Mouse (Mus musculus) CH12.LX (cell line): ENCODE results near the gene Cpne5. TPM values are rescaled to one million over a fixed set of nuclear protein-coding genes. Genes with fewer than 3 reads are reported as not detected.
A peak's percentile ranks its signal among the peaks of the same experiment; 100 is the strongest.

Source experiments
- DNase-seq: peaks from one replicate; pipeline ENCODE4 v3.0.0-alpha.2; 2013; ENCODE audit errors: extremely low read depth
- H3K27ac ChIP-seq: 2 replicates; pipeline ENCODE4 v1.5.1; 2012; ENCODE audit warnings: low read depth, mild to moderate bottlenecking, control low read depth, moderate library complexity; ENCODE audit not compliant: insufficient read depth
- H3K27me3 ChIP-seq: replicated peaks from 2 replicates; pipeline ENCODE3; 2012; ENCODE audit warnings: inconsistent platforms
- H3K36me3 ChIP-seq, 2 experiments: replicated peaks in 1 of 2; 2 replicates each; pipeline versions ENCODE3 to v1.6.1; 2012; ENCODE audit warnings: inconsistent platforms in 1 of 2, low read length in 1 of 2, mild to moderate bottlenecking in 1 of 2, mixed read lengths in 1 of 2, moderate library complexity in 1 of 2; ENCODE audit not compliant: control insufficient read depth in 1 of 2, insufficient read depth in 1 of 2
- H3K4me1 ChIP-seq, 2 experiments: 2 replicates each; pipeline ENCODE4 v1.6.1; 2012; ENCODE audit warnings: inconsistent platforms in 1 of 2, moderate library complexity in 1 of 2; ENCODE audit not compliant: insufficient read depth in 2 of 2, control insufficient read depth in 1 of 2
- H3K4me2 ChIP-seq: 2 replicates; pipeline ENCODE4 v1.6.1; 2012; ENCODE audit warnings: low read depth, mild to moderate bottlenecking, control low read depth; ENCODE audit not compliant: poor library complexity, insufficient read depth, severe bottlenecking
- H3K4me3 ChIP-seq, 3 experiments: fragments of 150-350 bp in 1 of 3; sonication (generic) in 1 of 3; replicated peaks in 1 of 3; 2 replicates each; pipeline versions ENCODE3 to v1.5.1; 2011 to 2012; ENCODE audit warnings: low read depth in 2 of 3, low read length in 2 of 3, mild to moderate bottlenecking in 2 of 3, moderate library complexity in 2 of 3, control low read depth in 1 of 3, improper control_type of control experiment in 1 of 3, inconsistent platforms in 1 of 3, mixed read lengths in 1 of 3; ENCODE audit not compliant: poor library complexity in 1 of 3
- H3K79me2 ChIP-seq: replicated peaks from 2 replicates; pipeline ENCODE4 v1.6.1; 2012; ENCODE audit warnings: mild to moderate bottlenecking, moderate library complexity; ENCODE audit not compliant: control insufficient read depth, poor library complexity, insufficient read depth, severe bottlenecking; ENCODE audit errors: extremely low read depth
- H3K9ac ChIP-seq: 2 replicates; pipeline ENCODE4 v1.6.1; 2012; ENCODE audit warnings: low read depth, mild to moderate bottlenecking, control low read depth, moderate library complexity; ENCODE audit not compliant: insufficient read depth
- H3K9me3 ChIP-seq: replicated peaks from 2 replicates; pipeline ENCODE3; 2012; ENCODE audit warnings: low read length, inconsistent platforms, mixed read lengths
- BHLHE40 ChIP-seq: IDR thresholded peaks from 2 replicates; pipeline ENCODE4 v1.6.1; 2011; ENCODE audit warnings: mild to moderate bottlenecking, low read depth, low read length, improper control_type of control experiment
- CHD2 ChIP-seq: IDR thresholded peaks from 2 replicates; pipeline ENCODE4 v1.6.1; 2011; ENCODE audit warnings: low read length, improper control_type of control experiment
- CTCF ChIP-seq, 2 experiments: IDR thresholded peaks in 1 of 2; conservative IDR thresholded peaks in 1 of 2; 2 replicates each; pipeline ENCODE4 v1.5.1; 2011 to 2012; ENCODE audit warnings: low read depth in 2 of 2, low read length in 2 of 2, improper control_type of control experiment in 1 of 2, inconsistent platforms in 1 of 2, mild to moderate bottlenecking in 1 of 2, moderate library complexity in 1 of 2
- ELF1 ChIP-seq: IDR thresholded peaks from 2 replicates; pipeline ENCODE4 v1.6.1; 2014; ENCODE audit warnings: low read depth, mild to moderate bottlenecking, inconsistent platforms, low read length, improper control_type of control experiment
- ETS1 ChIP-seq: conservative IDR thresholded peaks from 2 replicates; pipeline ENCODE4 v1.6.1; 2012; ENCODE audit warnings: low read depth, mild to moderate bottlenecking, inconsistent platforms, low read length, improper control_type of control experiment, moderate library complexity
- GABPA ChIP-seq: IDR thresholded peaks from 2 replicates; pipeline ENCODE4 v1.6.1; 2012; ENCODE audit warnings: low read depth, low read length, improper control_type of control experiment, inconsistent platforms; ENCODE audit not compliant: insufficient replicate concordance
- JUN ChIP-seq: IDR thresholded peaks from 2 replicates; pipeline ENCODE4 v1.6.1; 2011; ENCODE audit warnings: low read depth, mild to moderate bottlenecking, low read length, improper control_type of control experiment, moderate library complexity; ENCODE audit not compliant: insufficient read depth
- MAX ChIP-seq: IDR thresholded peaks from 2 replicates; pipeline ENCODE4 v1.6.1; 2011; ENCODE audit warnings: low read length, improper control_type of control experiment
- MEF2A ChIP-seq: IDR thresholded peaks from 2 replicates; pipeline ENCODE4 v1.6.1; 2014; ENCODE audit warnings: low read depth, mild to moderate bottlenecking, inconsistent platforms, low read length, improper control_type of control experiment, borderline replicate concordance
- MXI1 ChIP-seq: IDR thresholded peaks from 2 replicates; pipeline ENCODE4 v1.6.1; 2011; ENCODE audit warnings: mild to moderate bottlenecking, low read depth, low read length, improper control_type of control experiment
- MYC ChIP-seq: IDR thresholded peaks from 2 replicates; pipeline ENCODE4 v1.6.1; 2011; ENCODE audit warnings: low read depth, mild to moderate bottlenecking, improper control_type of control experiment, low read length
- NELFE ChIP-seq: IDR thresholded peaks from 2 replicates; pipeline ENCODE4 v1.6.1; 2011; ENCODE audit warnings: low read depth, low read length, improper control_type of control experiment
- PAX5 ChIP-seq: IDR thresholded peaks from 2 replicates; pipeline ENCODE4 v1.6.1; 2012; ENCODE audit warnings: low read length, inconsistent platforms, mixed read lengths
- POLR2AphosphoS2 ChIP-seq: IDR thresholded peaks from 2 replicates; pipeline ENCODE4 v1.6.1; 2011; ENCODE audit warnings: low read depth, low read length, improper control_type of control experiment
- SIN3A ChIP-seq: IDR thresholded peaks from 2 replicates; pipeline ENCODE4 v1.6.1; 2012; ENCODE audit warnings: low read length, improper control_type of control experiment, inconsistent platforms
- SMC3 ChIP-seq: IDR thresholded peaks from 2 replicates; pipeline ENCODE4 v1.6.1; 2011; ENCODE audit warnings: low read depth, low read length, improper control_type of control experiment
- TBP ChIP-seq: conservative IDR thresholded peaks from 2 replicates; pipeline ENCODE4 v1.6.1; 2011; ENCODE audit warnings: low read depth, low read length, improper control_type of control experiment
- TCF12 ChIP-seq: IDR thresholded peaks from 2 replicates; pipeline ENCODE4 v1.6.1; 2014; ENCODE audit warnings: low read depth, mild to moderate bottlenecking, inconsistent platforms, low read length, improper control_type of control experiment
- UBTF ChIP-seq: IDR thresholded peaks from 2 replicates; pipeline ENCODE4 v1.6.1; 2012; ENCODE audit warnings: low read depth, mild to moderate bottlenecking, inconsistent platforms, low read length, improper control_type of control experiment, moderate library complexity
- USF2 ChIP-seq: conservative IDR thresholded peaks from 2 replicates; pipeline ENCODE4 v1.6.1; 2011; ENCODE audit warnings: low read depth, low read length, improper control_type of control experiment
- ZC3H11A ChIP-seq: IDR thresholded peaks from 2 replicates; pipeline ENCODE4 v1.6.1; 2012; ENCODE audit warnings: low read depth, mild to moderate bottlenecking, inconsistent platforms, low read length, improper control_type of control experiment
- ZKSCAN1 ChIP-seq: IDR thresholded peaks from 2 replicates; pipeline ENCODE4 v1.6.1; 2012; ENCODE audit warnings: low read depth, inconsistent platforms, low read length, improper control_type of control experiment, borderline replicate concordance
- ZNF384 ChIP-seq: IDR thresholded peaks from 2 replicates; pipeline ENCODE4 v1.6.1; 2012; ENCODE audit warnings: low read depth, low read length, improper control_type of control experiment, inconsistent platforms
- dilution Hi-C: fragments of 300-500 bp; cut with MboI; formaldehyde crosslinking; loops from 2 replicates; pipeline ENCODE4 v1.14.3; 2020; ENCODE audit warnings: low sequenced_read_pairs; ENCODE audit not compliant: extremely low pct_unique_long_range_greater_than_20kb, extremely low pct_ligation_motif_present
- in situ Hi-C: fragments of 300-500 bp; cut with MboI; formaldehyde crosslinking; loops from 3 replicates; pipeline ENCODE4 v1.14.3; 2019; ENCODE audit warnings: low sequenced_read_pairs, low pct_ligation_motif_present, low pct_unique_long_range_greater_than_20kb, mixed read lengths
- polyA plus RNA-seq: library from polyadenylated mRNA; unstranded; fragments of >175 nt; gene quantifications from 2 replicates; pipeline ENCODE4 v1.2.1, GENCODE M21; 2012; ENCODE audit warnings: low read depth; ENCODE audit not compliant: insufficient read length
- total RNA-seq, 2 experiments: library from RNA; depleted of rRNA; stranded (reverse); fragments of 300-350 nt in 1 of 2; fragments of >200 nt in 1 of 2; gene quantifications; 2 replicates each; pipeline ENCODE4 v1.2.3; 2012 to 2014

Gene Cpne5
- total and polyA plus RNA-seq, 3 experiments = 0.68 to 1.9 (median 1.3) TPM

DNA sequence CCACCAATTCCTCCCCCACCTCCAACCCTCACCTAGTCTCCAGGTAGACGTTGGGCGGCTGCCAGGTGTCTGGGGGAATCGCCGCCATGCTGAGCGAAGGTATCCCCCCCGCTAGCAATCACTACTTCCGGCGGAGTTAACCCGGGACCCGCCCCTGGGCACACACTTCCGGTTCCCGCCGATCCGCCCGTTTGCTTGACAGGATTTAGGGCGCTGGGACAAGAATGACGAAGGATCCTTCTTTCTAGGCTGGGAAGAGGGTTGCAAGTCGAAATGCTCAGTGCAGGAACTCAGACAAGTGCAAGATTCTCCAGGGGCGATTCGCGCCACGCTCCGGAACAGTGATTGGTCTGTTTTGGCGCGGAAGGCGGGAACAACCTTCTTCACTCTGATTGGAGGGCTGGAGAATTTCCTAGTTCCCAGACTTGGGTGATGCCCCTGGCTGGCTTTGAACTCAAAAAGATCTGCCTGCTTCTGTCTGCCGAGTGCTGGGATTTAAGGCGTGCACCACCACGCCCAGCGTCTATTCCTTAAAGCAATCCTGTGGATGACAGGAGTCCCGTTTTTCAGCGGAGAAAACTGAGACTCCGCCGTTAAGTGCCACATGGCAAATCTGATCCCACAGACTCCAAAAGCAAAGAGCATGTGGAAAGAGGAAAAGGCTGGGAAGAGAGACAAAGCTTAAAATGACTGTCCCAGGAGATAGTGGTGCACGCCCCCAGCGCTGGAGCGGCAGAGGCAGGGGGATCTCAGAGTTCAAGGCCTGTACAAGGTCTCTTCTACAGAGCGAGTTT, 26.1 kb upstream of the Cpne5 start, which contains the start of gene Ppil1 (continued):
- TF ChIP-seq ELF1 (peak; percentile 73), ETS1 (no peak), ZC3H11A (no peak), MXI1 (peak; percentile 78), GABPA (no peak), NELFE (peak; percentile 51), MEF2A (no peak), TCF12 (peak; percentile 79), JUN (no peak), USF2 (no peak), BHLHE40 (no peak), SMC3 (no peak), CTCF (conservative IDR thresholded peaks at IDR 0.05 in 1 of 2, IDR thresholded peaks at IDR 0.05 in 1 of 2; ENCODE audit: low read depth in 2 of 2, low read length in 2 of 2) (no peak), UBTF (no peak), SIN3A (peak; percentile 87; the same call in 1 of the 2 replicates), PAX5 (no peak), ZKSCAN1 (no peak), TBP (peak; percentile 67; the same call in 1 of the 2 replicates), POLR2AphosphoS2 (peak; percentile 46; the same call in 1 of the 2 replicates)

DNA sequence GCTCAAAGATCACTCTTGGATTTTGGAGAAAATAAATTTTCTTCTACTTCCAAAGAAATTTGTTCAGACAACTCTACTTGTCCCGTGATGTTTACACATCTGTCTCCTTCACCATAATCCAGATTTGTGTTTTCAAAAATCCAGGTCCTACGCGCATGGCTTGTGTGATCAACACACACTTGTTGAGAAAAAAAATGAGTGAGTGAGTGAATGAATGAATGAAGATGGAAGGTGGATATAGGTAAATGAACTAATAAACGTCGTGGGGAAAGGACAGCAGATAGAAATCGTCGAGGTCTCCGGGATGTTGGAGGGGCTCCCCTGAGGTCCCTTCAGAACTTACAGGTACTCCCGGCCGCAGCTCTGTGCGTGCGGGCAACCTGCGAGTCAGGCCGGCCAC, 25.4 kb upstream of the Cpne5 start:
- Histone ChIP-seq H3K9me3 (no peaks in the 10 kb centered on the region), H3K4me1 (peaks cover 13 to 38% of the 10 kb centered on the region in 2 experiments), H3K36me3 (peaks cover 11 to 23% of the 10 kb centered on the region in 2 experiments), H3K27me3 (no peaks in the 10 kb centered on the region), H3K79me2 (peaks cover 35% of the 10 kb centered on the region), H3K9ac (peak overlapping the region; percentile 85), H3K4me2 (peak overlapping the region; percentile 72), H3K27ac (peak overlapping the region; percentile 84; the same call in 1 of the 2 replicates), H3K4me3 (peak overlapping the region; percentile 78 to 92 (median 87))
- TF ChIP-seq MAX = peak; percentile 45; the same call in 1 of the 2 replicates
- no peak for TF ChIP-seq POLR2AphosphoS2
- 0 out of 2 replicates have a peak, but pooled peaks have one; percentile 13 for TF ChIP-seq MYC
- peak; percentile 52 for TF ChIP-seq ZNF384
- TF ChIP-seq SIN3A = peak; percentile 86; the same call in 1 of the 2 replicates
- TF ChIP-seq CHD2 = 0 out of 2 replicates have a peak, but pooled peaks have one; percentile 21
- DNase-seq = no peak
- in situ Hi-C loops (loop anchor here (5.0 kb wide), 2 partner anchors 104 to 249 kb away; no protein-coding TSS in a partner anchor), dilution Hi-C loops (no loop called here)
